Mouse (Mus musculus) heart, adult 2 months (tissue): ENCODE data around the gene Rin2. TPM values are rescaled to one million over a fixed set of nuclear protein-coding genes. Genes with fewer than 3 reads are reported as not detected.
"Not testable (repeated sequence)": the region's sequence is repeated elsewhere in the genome, so short reads cannot be mapped to it uniquely, and the experiment has no call there.

Experiments
- DNase-seq, 2 experiments: peaks; one replicate each; pipeline ENCODE4 v3.0.0; 2021
- H3K27ac ChIP-seq: fragments of 200-600 bp; 2 replicates; pipeline ENCODE4 v1.8.1; 2022
- H3K27me3 ChIP-seq: fragments of 200-500 bp; 2 replicates; pipeline ENCODE4 v1.6.1; 2012; ENCODE audit warnings: mild to moderate bottlenecking, low read length, inconsistent platforms, mixed read lengths; ENCODE audit not compliant: control insufficient read depth, insufficient read depth
- H3K36me3 ChIP-seq: fragments of 200-500 bp; 2 replicates; pipeline ENCODE4 v1.6.1; 2012; ENCODE audit warnings: low read length, inconsistent platforms; ENCODE audit not compliant: control insufficient read depth, insufficient read depth
- H3K4me1 ChIP-seq: fragments of 200-500 bp; 2 replicates; pipeline ENCODE4 v1.6.1; 2011; ENCODE audit warnings: low read length; ENCODE audit not compliant: control insufficient read depth, insufficient read depth
- H3K4me3 ChIP-seq: fragments of 200-600 bp; 2 replicates; pipeline ENCODE4 v1.8.1; 2022
- H3K79me2 ChIP-seq: fragments of 200-500 bp; replicated peaks from 2 replicates; pipeline ENCODE4 v1.6.1; 2012; ENCODE audit warnings: mild to moderate bottlenecking, inconsistent platforms, low read length, moderate library complexity, mixed read lengths; ENCODE audit not compliant: control insufficient read depth, insufficient read depth
- H3K9ac ChIP-seq: fragments of 200-500 bp; 2 replicates; pipeline ENCODE4 v1.6.1; 2012; ENCODE audit warnings: low read depth, mild to moderate bottlenecking, control low read depth, inconsistent platforms, low read length, mixed read lengths
- CTCF ChIP-seq: fragments of 200-600 bp; IDR thresholded peaks from 2 replicates; pipeline ENCODE4 v1.8.1; 2022; ENCODE audit warnings: antibody characterized with exemption, mild to moderate bottlenecking, moderate library complexity
- EP300 ChIP-seq: fragments of 200-500 bp; IDR thresholded peaks from 2 replicates; pipeline ENCODE4 v1.6.1; 2011; ENCODE audit warnings: low read depth, low read length, control low read depth; ENCODE audit not compliant: insufficient read depth
- POLR2A ChIP-seq: fragments of 200-500 bp; IDR thresholded peaks from 2 replicates; pipeline ENCODE4 v1.6.1; 2011; ENCODE audit warnings: mild to moderate bottlenecking, low read depth, low read length, control low read depth; ENCODE audit not compliant: insufficient read depth
- WGBS: fragments of 180-500 bp; shearing (Covaris S2); methylation state at CpG from one replicate; pipeline ENCODE4 v1.1.7; 2018; 5-methylcytosine and 5-hydroxymethylcytosine counted together
- intact Hi-C: fragments of 180-260 bp; cut with DNase I; formaldehyde crosslinking; loops from one replicate; pipeline ENCODE4 v1.15.1; 2025
- polyA plus RNA-seq: library from polyadenylated mRNA; depleted of rRNA; stranded (reverse); fragments of >200 nt; gene quantifications from 2 replicates; pipeline ENCODE4 v1.2.3, GENCODE M21; 2012
- total RNA-seq, 2 experiments: library from RNA; stranded (reverse); gene quantifications; 2 replicates each; pipeline ENCODE4 v1.2.3; 2021

The Rin2 gene
- total and polyA plus RNA-seq, 3 experiments: 9.0 to 20.2 (median 18.8) TPM

DNA sequence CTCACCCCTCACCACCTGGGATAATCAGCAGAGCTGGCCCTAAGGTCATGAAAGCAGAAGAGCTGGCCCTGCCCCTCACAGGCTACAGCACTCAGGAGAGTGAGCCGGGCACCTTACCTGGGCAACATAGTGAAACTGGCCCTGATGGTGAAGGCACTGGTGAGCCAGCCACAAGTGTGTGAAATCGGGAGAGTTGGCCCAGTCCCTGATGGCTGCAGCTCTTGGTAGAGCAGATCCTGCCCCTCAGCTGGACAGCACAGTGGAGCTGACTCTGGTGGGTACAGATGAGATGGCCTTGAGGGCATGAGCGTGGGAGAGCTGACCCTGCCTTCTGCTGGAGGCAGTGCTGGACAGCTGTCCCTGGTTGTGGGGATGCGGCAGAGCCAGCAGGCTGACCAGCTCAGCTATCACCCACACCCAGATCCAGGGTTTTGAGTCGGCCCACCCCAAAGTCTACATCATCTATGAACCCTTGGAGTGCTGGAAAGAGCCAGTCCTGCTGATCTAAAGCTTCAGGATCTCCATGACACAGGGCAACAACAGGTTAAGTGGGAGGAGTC, 43.7 kb downstream of the Rin2 start:
- intact Hi-C loops: no loop called here
- Histone ChIP-seq H3K9ac (no peak overlapping the region), H3K27ac (no peak overlapping the region), H3K4me1 (no peaks in the 10 kb centered on the region), H3K79me2 (no peaks in the 10 kb centered on the region), H3K27me3 (no peaks in the 10 kb centered on the region), H3K4me3 (no peak overlapping the region), H3K36me3 (no peaks in the 10 kb centered on the region)
- DNase-seq: no peak
- 83% methylated on average over 5 of the region's 5 CpGs for WGBS
- no peak for TF ChIP-seq CTCF
- TF ChIP-seq EP300: no peak
- TF ChIP-seq POLR2A: no peak

DNA sequence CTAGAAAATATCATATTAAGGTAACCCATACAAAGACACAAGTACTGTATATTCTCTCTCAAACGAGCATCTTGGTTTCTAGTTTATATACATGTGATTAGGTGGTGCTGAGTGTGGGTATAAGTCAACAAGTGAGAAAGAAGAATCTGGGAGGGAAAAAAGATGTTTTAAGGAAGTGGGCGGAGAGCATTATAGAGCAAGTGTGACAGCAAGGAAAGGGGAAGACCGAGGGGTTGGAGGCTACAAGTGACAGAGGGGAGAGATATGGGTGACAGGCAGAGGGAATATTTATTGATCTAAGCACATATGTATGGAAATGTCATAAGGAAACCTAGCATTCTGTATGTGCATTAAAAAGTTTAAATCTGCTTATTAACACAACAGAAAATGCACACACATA, 45.1 kb downstream of the Rin2 start:
- DNase-seq: no peak
- intact Hi-C loops: no loop called here
- no peaks in the 10 kb centered on the region for H3K27me3 ChIP-seq
- no peak overlapping the region for H3K27ac ChIP-seq
- TF ChIP-seq CTCF (no peak), EP300 (no peak), POLR2A (no peak)
- H3K79me2 ChIP-seq: no peaks in the 10 kb centered on the region
- H3K9ac ChIP-seq: no peak overlapping the region
- no peaks in the 10 kb centered on the region for H3K4me1 ChIP-seq
- no peak overlapping the region for H3K4me3 ChIP-seq
- no peaks in the 10 kb centered on the region; the same call in 1 of the 2 replicates for H3K36me3 ChIP-seq
- WGBS: 63% methylated on average over 3 of the region's 3 CpGs

DNA sequence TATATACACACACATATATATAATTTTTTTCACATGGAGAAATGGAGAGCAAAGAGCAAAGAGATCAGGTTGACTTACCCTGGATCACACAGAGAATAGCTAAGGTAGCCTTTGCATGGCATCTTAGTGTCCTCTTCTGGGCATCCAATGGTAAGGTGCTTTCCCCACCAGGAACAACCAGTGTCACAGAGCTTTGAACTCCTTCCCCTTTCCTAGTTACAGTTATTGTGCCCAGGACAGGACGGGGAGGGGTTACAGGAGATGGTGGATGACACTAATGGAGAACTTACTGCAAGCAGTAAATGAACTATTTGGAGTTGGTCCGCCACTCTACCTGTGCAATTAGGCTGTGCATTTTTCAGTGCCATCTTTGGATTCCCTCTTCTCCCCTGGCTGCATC, 45.7 kb downstream of the Rin2 start:
- intact Hi-C loops: no loop called here
- Histone ChIP-seq H3K36me3 (no peaks in the 10 kb centered on the region; the same call in 1 of the 2 replicates), H3K4me3 (no peak overlapping the region), H3K27me3 (no peaks in the 10 kb centered on the region), H3K27ac (no peak overlapping the region), H3K79me2 (no peaks in the 10 kb centered on the region), H3K9ac (no peak overlapping the region), H3K4me1 (no peaks in the 10 kb centered on the region)
- TF ChIP-seq EP300 (no peak), POLR2A (no peak), CTCF (no peak)
- no peak for DNase-seq
- WGBS: 93% methylated on average over 2 of the region's 2 CpGs

DNA sequence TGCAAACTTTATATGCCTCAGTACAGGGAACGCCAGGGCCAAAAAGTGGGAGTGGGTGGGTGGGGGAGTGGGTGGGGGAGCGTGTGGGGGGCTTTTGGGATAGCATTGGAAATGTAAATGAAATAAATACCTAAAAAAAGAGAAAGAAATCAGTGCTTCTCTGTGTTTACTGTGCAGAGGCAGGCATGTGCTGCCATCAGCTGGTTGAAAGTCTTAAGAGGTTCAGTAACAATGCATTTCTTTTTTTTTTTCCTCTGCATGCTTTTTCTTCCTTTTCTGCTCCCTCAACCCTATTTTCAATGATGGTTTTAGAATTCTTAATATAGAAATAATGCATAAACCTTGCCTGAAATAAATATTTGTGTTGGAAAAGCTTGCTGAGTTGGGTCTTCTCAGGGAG, 47.3 kb downstream of the Rin2 start:
- H3K79me2 ChIP-seq, H3K9ac ChIP-seq, H3K4me3 ChIP-seq, H3K27ac ChIP-seq, DNase-seq, intact Hi-C loops, H3K36me3 ChIP-seq, H3K4me1 ChIP-seq, H3K27me3 ChIP-seq: not testable (repeated sequence)
- WGBS: 62% methylated on average over 2 of the region's 2 CpGs

DNA sequence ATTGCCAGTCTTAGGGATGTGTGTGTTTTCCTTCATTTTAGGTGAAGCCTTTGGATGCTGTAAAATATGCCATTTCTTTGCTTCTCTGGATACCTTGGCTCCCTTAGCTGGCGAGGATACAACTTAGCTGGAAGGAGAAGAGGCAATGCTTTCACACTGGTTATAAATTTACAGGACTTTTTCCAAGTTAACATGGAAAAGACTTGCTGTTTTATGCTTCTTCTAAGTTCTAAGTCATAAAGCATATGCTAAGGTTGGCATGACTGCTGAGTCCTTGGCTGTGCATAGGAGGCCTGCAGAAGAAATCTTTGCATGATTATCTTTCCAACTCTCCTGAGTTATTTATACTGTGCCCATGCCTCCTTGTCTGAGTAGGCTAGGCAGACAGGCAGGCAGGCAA, 49.3 kb downstream of the Rin2 start:
- H3K36me3 ChIP-seq: no peaks in the 10 kb centered on the region; the same call in 1 of the 2 replicates
- no peak overlapping the region for H3K9ac ChIP-seq
- H3K27ac ChIP-seq: no peak overlapping the region
- H3K4me3 ChIP-seq: no peak overlapping the region
- H3K4me1 ChIP-seq: no peaks in the 10 kb centered on the region
- intact Hi-C loops: no loop called here
- WGBS: 92% methylated on average over 1 of the region's 1 CpGs
- no peak for DNase-seq
- H3K79me2 ChIP-seq: no peaks in the 10 kb centered on the region; the same call in 1 of the 2 replicates
- no peak for TF ChIP-seq CTCF
- no peak for TF ChIP-seq EP300
- no peak for TF ChIP-seq POLR2A
- no peaks in the 10 kb centered on the region for H3K27me3 ChIP-seq

DNA sequence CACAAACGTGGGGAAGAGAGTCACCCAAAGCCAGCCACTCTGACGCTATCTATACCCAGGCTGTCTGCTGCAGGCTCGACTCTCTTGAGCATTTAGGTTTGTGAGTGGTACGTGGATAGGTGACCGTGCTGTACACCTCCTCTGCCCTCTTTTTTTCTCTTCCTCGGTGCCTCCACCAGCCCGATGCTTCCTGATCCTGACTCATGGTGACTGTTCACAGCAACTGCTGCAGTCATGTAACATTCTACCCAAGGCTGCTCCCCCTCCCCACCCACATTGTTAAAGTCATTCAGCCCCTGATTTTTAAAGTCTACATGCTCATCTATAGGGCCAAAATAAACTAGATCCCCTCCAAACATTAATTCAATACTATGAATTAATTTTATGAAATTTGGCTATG, 54.4 kb downstream of the Rin2 start:
- no peak for DNase-seq
- Histone ChIP-seq H3K4me1 (no peaks in the 10 kb centered on the region), H3K36me3 (no peaks in the 10 kb centered on the region), H3K4me3 (no peak overlapping the region), H3K79me2 (no peaks in the 10 kb centered on the region; the same call in 1 of the 2 replicates), H3K27ac (no peak overlapping the region), H3K27me3 (no peaks in the 10 kb centered on the region), H3K9ac (no peak overlapping the region)
- 80% methylated on average over 7 of the region's 7 CpGs for WGBS
- TF ChIP-seq POLR2A (no peak), EP300 (no peak), CTCF (no peak)
- intact Hi-C loops: no loop called here
